7 mouse cellular contexts compared by ENCODE assay signal in genomic region chr19:8953135-8954039, GRCm38 (mm10). TPM values are rescaled to one million over a fixed set of nuclear protein-coding genes. Genes with fewer than 3 reads are reported as not detected.
A peak's percentile ranks its signal among the peaks of the same experiment; 100 is the strongest.
DNase-seq lines count a peak whose midpoint lies in the region; ATAC-seq and TF ChIP-seq lines count a peak whose summit lies in the region.

TSS of gene Tut1 (plus strand) at chr19:8953847.

- intact Hi-C loops in left cerebral cortex, postnatal 4 days (cut with DNase I) = no loop called here

- peaks cover 26% of the 10 kb centered on the region for H3K4me1 ChIP-seq in embryonic facial prominence, embryonic 10.5 days
- no peaks in the 10 kb centered on the region for H3K4me1 ChIP-seq in intestine, postnatal 0 days (replicated peaks; ENCODE audit: control insufficient read depth, insufficient read depth, low read length)
- peaks cover 32% of the 10 kb centered on the region for H3K4me1 ChIP-seq in midbrain, embryonic 12.5 days
- peaks cover 3% of the 10 kb centered on the region; the same call in 1 of the 2 replicates for H3K4me1 ChIP-seq in small intestine, adult 2 months (ENCODE audit: control insufficient read depth, insufficient read depth, insufficient read length, low read length)

- peak; percentile 92 for DNase-seq in adrenal gland, postnatal 10 days
- DNase-seq in embryonic facial prominence, embryonic 10.5 days (ENCODE audit: low spot score) = peak; percentile 89
- peak; percentile 85 for DNase-seq in gonadal fat pad, adult 2 months (ENCODE audit: low read depth)
- DNase-seq in left cerebral cortex, postnatal 4 days = peak; percentile 86

- ATAC-seq in intestine, postnatal 0 days = peak; percentile 94
- ATAC-seq in midbrain, embryonic 12.5 days (ENCODE audit: low FRiP score, low read depth) = peak; percentile 96

- peak within 1 kb of the TSS; percentile 48 for H3K9ac ChIP-seq in intestine, postnatal 0 days (ENCODE audit: low read depth, low read length)
- peak within 1 kb of the TSS; percentile 63 for H3K9ac ChIP-seq in midbrain, embryonic 12.5 days (replicated peaks)

- no peaks in the 10 kb centered on the region for H3K27me3 ChIP-seq in embryonic facial prominence, embryonic 10.5 days (replicated peaks; ENCODE audit: low read depth, poor library complexity, severe bottlenecking)
- H3K27me3 ChIP-seq in intestine, postnatal 0 days (replicated peaks; ENCODE audit: control insufficient read depth, insufficient read depth, low read length) = no peaks in the 10 kb centered on the region
- no peaks in the 10 kb centered on the region for H3K27me3 ChIP-seq in midbrain, embryonic 12.5 days
- H3K27me3 ChIP-seq in small intestine, adult 2 months (ENCODE audit: control insufficient read depth, insufficient read depth, low read length) = no peaks in the 10 kb centered on the region

- TF ChIP-seq CTCF in intestine, postnatal 0 days (IDR thresholded peaks at IDR 0.05; ENCODE audit: low read depth) = peak; percentile 3; the same call in 1 of the 2 replicates
- peak; percentile 16; the same call in 1 of the 2 replicates for TF ChIP-seq CTCF in small intestine, adult 2 months (IDR thresholded peaks at IDR 0.05; ENCODE audit: extremely low read depth, insufficient read length, insufficient replicate concordance, low read depth, low read length)

- H3K4me3 ChIP-seq in embryonic facial prominence, embryonic 10.5 days = peak within 1 kb of the TSS; percentile 88
- H3K4me3 ChIP-seq in intestine, postnatal 0 days (ENCODE audit: low read depth, low read length) = peak within 1 kb of the TSS; percentile 53
- peak within 1 kb of the TSS; percentile 85 for H3K4me3 ChIP-seq in midbrain, embryonic 12.5 days
- peak within 1 kb of the TSS; percentile 83 for H3K4me3 ChIP-seq in small intestine, adult 2 months (ENCODE audit: low read depth, low read length)

- H3K4me2 ChIP-seq in intestine, postnatal 0 days (replicated peaks; ENCODE audit: low read depth) = peak within 1 kb of the TSS; percentile 81
- H3K4me2 ChIP-seq in midbrain, embryonic 12.5 days (replicated peaks) = peak within 1 kb of the TSS; percentile 94

- H3K27ac ChIP-seq in embryonic facial prominence, embryonic 10.5 days (replicated peaks) = peak within 1 kb of the TSS; percentile 87
- H3K27ac ChIP-seq in intestine, postnatal 0 days (ENCODE audit: low read depth, low read length) = peak within 1 kb of the TSS; percentile 60
- H3K27ac ChIP-seq in midbrain, embryonic 12.5 days (replicated peaks) = peak within 1 kb of the TSS; percentile 91
- H3K27ac ChIP-seq in small intestine, adult 2 months (ENCODE audit: insufficient read depth, low read depth, low read length) = peak within 1 kb of the TSS; percentile 75

- 5% methylated on average over 46 of the region's 46 CpGs for WGBS in embryonic facial prominence, embryonic 10.5 days
- 2% methylated on average over 46 of the region's 46 CpGs for WGBS in intestine, postnatal 0 days
- 4% methylated on average over 46 of the region's 46 CpGs for WGBS in midbrain, embryonic 12.5 days
- 1% methylated on average over 46 of the region's 46 CpGs for WGBS in small intestine, adult 2 months

- peaks cover 80% of the 10 kb centered on the region for H3K36me3 ChIP-seq in embryonic facial prominence, embryonic 10.5 days (replicated peaks)
- H3K36me3 ChIP-seq in intestine, postnatal 0 days (ENCODE audit: control insufficient read depth, insufficient read depth) = peaks cover 43% of the 10 kb centered on the region
- peaks cover 68% of the 10 kb centered on the region for H3K36me3 ChIP-seq in midbrain, embryonic 12.5 days
- peaks cover 33% of the 10 kb centered on the region for H3K36me3 ChIP-seq in small intestine, adult 2 months (ENCODE audit: control insufficient read depth, insufficient read depth, low read length)

- H3K9me3 ChIP-seq in embryonic facial prominence, embryonic 10.5 days = no peaks in the 10 kb centered on the region
- H3K9me3 ChIP-seq in intestine, postnatal 0 days (ENCODE audit: control insufficient read depth) = no peaks in the 10 kb centered on the region
- no peaks in the 10 kb centered on the region for H3K9me3 ChIP-seq in midbrain, embryonic 12.5 days

- no peak for TF ChIP-seq POLR2A in small intestine, adult 2 months (IDR thresholded peaks at IDR 0.05; ENCODE audit: low read depth, low read length)

RNA-seq across cellular contexts. Expression of gene Tut1, which starts in this region (rescaled TPM):
- total RNA-seq in adrenal gland, postnatal 10 days (2021) = 10 to 100 TPM; 17.4 to 19.3 TPM
- polyA plus RNA-seq in embryonic facial prominence, embryonic 10.5 days (2016; fragmentation: Nextera tagmentation; extraction: Ambion mirVana) = 45.2 and 47.8 TPM in 2 replicates
- polyA plus RNA-seq in gonadal fat pad, adult 2 months (2012; rRNA removed) = 19.1 and 20.7 TPM in 2 replicates
- polyA plus RNA-seq in intestine, postnatal 0 days (2015; fragmentation: Nextera tagmentation; extraction: Ambion mirVana) = 10.7 and 11.1 TPM in 2 replicates
- 10 to 100 TPM; 17.5 to 20.0 TPM for total RNA-seq in left cerebral cortex, postnatal 4 days (2021)
- polyA plus RNA-seq in midbrain, embryonic 12.5 days (2016; fragmentation: Nextera tagmentation; extraction: Ambion mirVana) = 34.0 and 34.2 TPM in 2 replicates
- polyA plus RNA-seq in small intestine, adult 2 months (2012; rRNA removed) = 5.6 and 13.2 TPM in 2 replicates

Comparison
In these comparisons a context has a peak if more than half of its experiments do, and no peak if none do; other contexts are left out.
1. Peak in every context shown above with its lines: DNase-seq, ATAC-seq, H3K4me3 ChIP-seq and H3K27ac ChIP-seq.